Mouse (Mus musculus) bone marrow macrophage, adult 2 months (primary cell): ENCODE data around the gene Calm3. TPM values are rescaled to one million over a fixed set of nuclear protein-coding genes. Genes with fewer than 3 reads are reported as not detected.

Source experiments
- H3K27ac ChIP-seq: 2 replicates; pipeline ENCODE4 v1.5.1; 2012; ENCODE audit warnings: low read depth, low read length; ENCODE audit not compliant: insufficient read depth
- H3K4me1 ChIP-seq: 2 replicates; pipeline ENCODE4 v1.6.1; 2012; ENCODE audit warnings: low read length; ENCODE audit not compliant: control insufficient read depth, insufficient read depth
- H3K4me3 ChIP-seq: 2 replicates; pipeline ENCODE4 v1.5.1; 2012; ENCODE audit warnings: mild to moderate bottlenecking, low read length, moderate library complexity; ENCODE audit not compliant: insufficient read depth
- CTCF ChIP-seq: IDR thresholded peaks from 2 replicates; pipeline ENCODE4 v1.5.1; 2012; ENCODE audit warnings: low read depth, mild to moderate bottlenecking, low read length, moderate library complexity
- POLR2A ChIP-seq: IDR thresholded peaks from 2 replicates; pipeline ENCODE4 v1.6.1; 2012; ENCODE audit warnings: mild to moderate bottlenecking, low read depth, low read length, borderline replicate concordance
- polyA plus RNA-seq: library from polyadenylated mRNA; stranded (reverse); fragments of >200 nt; gene quantifications from 2 replicates; pipeline ENCODE4 v1.2.4, GENCODE M21; 2012; ENCODE audit not compliant: missing spikeins, insufficient read depth, insufficient read length

Calm3 gene
- polyA plus RNA-seq, 1 experiment: 373 TPM

- Histone ChIP-seq H3K27ac (no peak overlapping the region), H3K4me1 (no peaks in the 10 kb centered on the region), H3K4me3 (no peak overlapping the region)
- TF ChIP-seq CTCF (no peak), POLR2A (no peak)
These were observed 52.3 kb downstream of the Calm3 start for GRCm38 (mm10) chr7:16871600-16871999.

GRCm38 (mm10) chr7:16869497-16869896, 54.4 kb downstream of the Calm3 start:
- no peak overlapping the region for H3K4me3 ChIP-seq
- no peak overlapping the region for H3K27ac ChIP-seq
- no peaks in the 10 kb centered on the region for H3K4me1 ChIP-seq
- no peak for TF ChIP-seq POLR2A
- TF ChIP-seq CTCF: no peak

- Histone ChIP-seq H3K4me1 (no peaks in the 10 kb centered on the region), H3K4me3 (no peak overlapping the region), H3K27ac (no peak overlapping the region)
- TF ChIP-seq POLR2A (no peak), CTCF (no peak)
These were observed 56.4 kb downstream of the Calm3 start for GRCm38 (mm10) chr7:16867488-16867887.

Other genes with a start within 250 kb of the Calm3 start
- not detected in 2 replicates for gene Ceacam15, start 248.4 kb downstream of the Calm3 start, polyA plus RNA-seq
- not detected in 2 replicates for gene Ceacam9, start 202.2 kb downstream of the Calm3 start, polyA plus RNA-seq
- 286 and 287 TPM in 2 replicates for gene Ap2s1, start 185.7 kb downstream of the Calm3 start, polyA plus RNA-seq
- gene Slc1a5, start 142.8 kb downstream of the Calm3 start, polyA plus RNA-seq: 24.9 and 25.0 TPM in 2 replicates
- 56.6 and 58.1 TPM in 2 replicates for gene Strn4, start 108.2 kb downstream of the Calm3 start, polyA plus RNA-seq
- 21.9 and 25.1 TPM in 2 replicates for gene Fkrp, start 107.4 kb downstream of the Calm3 start, polyA plus RNA-seq
- gene Prkd2, start 81.2 kb downstream of the Calm3 start, polyA plus RNA-seq: 9.8 and 11.2 TPM in 2 replicates
- 1.2 and 1.3 TPM in 2 replicates for gene Dact3, start 48.8 kb downstream of the Calm3 start, polyA plus RNA-seq
- not detected in 2 replicates for gene Gng8, start 32.3 kb downstream of the Calm3 start, polyA plus RNA-seq
- gene Ptgir, start 17.6 kb downstream of the Calm3 start, polyA plus RNA-seq: 5.5 and 5.6 TPM in 2 replicates
- gene Pnmal2, start 20.6 kb upstream of the Calm3 start, polyA plus RNA-seq: not detected in 2 replicates
- gene Pnmal1, start 35.6 kb upstream of the Calm3 start, polyA plus RNA-seq: not detected in 2 replicates
- gene Gm42372, start 59.0 kb upstream of the Calm3 start, polyA plus RNA-seq: 0.16 TPM in 1 of 2 replicates, not detected in the other
- not detected in 2 replicates for gene Ccdc8, start 68.6 kb upstream of the Calm3 start, polyA plus RNA-seq
- 70.7 and 83.1 TPM in 2 replicates for gene Ppp5c, start 103.8 kb upstream of the Calm3 start, polyA plus RNA-seq
- gene Hif3a, start 138.3 kb upstream of the Calm3 start, polyA plus RNA-seq: 0.27 TPM in 1 of 2 replicates, not detected in the other
- 0.12 TPM in 1 of 2 replicates, not detected in the other for gene Psg16, start 149.9 kb upstream of the Calm3 start, polyA plus RNA-seq
- gene Ceacam3, start 226.2 kb upstream of the Calm3 start, polyA plus RNA-seq: 0.24 TPM in 1 of 2 replicates, not detected in the other